Comparison of ENCODE assay signal across 1 mouse cellular context in genomic region chr5:32713703-32714467, GRCm38 (mm10).
A peak's percentile ranks its signal among the peaks of the same experiment; 100 is the strongest.
TF ChIP-seq lines count a peak whose summit lies in the region.

No protein-coding gene starts in this region.

TF ChIP-seq in CH12.LX, 34 proteins besides CTCF, POLR2A, EP300 and RAD21 (continued from another document):
- no peak for TF ChIP-seq MAX (IDR thresholded peaks at IDR 0.05; ENCODE audit: low read length)
- TF ChIP-seq ZNF384 (IDR thresholded peaks at IDR 0.05; ENCODE audit: low read depth, low read length), result peak; percentile 89
- TF ChIP-seq MXI1 (IDR thresholded peaks at IDR 0.05; ENCODE audit: low read depth, low read length), result 0 out of 2 replicates have a peak, but pooled peaks have one; percentile 39
- peak; percentile 47; the same call in 1 of the 2 replicates for TF ChIP-seq SIN3A (IDR thresholded peaks at IDR 0.05; ENCODE audit: low read length)
- TF ChIP-seq ELF1 (IDR thresholded peaks at IDR 0.05; ENCODE audit: low read depth, low read length), result peak; percentile 100
